Comparison of ENCODE assay signal across 25 mouse cellular contexts in genomic region chr2:139934033-139934572, GRCm38 (mm10).
A peak's percentile ranks its signal among the peaks of the same experiment; 100 is the strongest.
DNase-seq lines count a peak whose midpoint lies in the region; ATAC-seq and TF ChIP-seq lines count a peak whose summit lies in the region.
"Had no signal": no experiment of that assay in that cellular context is flagged by ENCODE, and none has a peak within 500 bp of the region (broad histone marks: within the 10 kb centered on the region; RNA-seq: fewer than 3 reads in every experiment).

No protein-coding gene starts in this region.

- no peak overlapping the region for H3K4me2 ChIP-seq in lung, embryonic 16.5 days (ENCODE audit: low read depth, low read length)
- no peak overlapping the region for H3K4me2 ChIP-seq in embryonic facial prominence, embryonic 11.5 days (ENCODE audit: low read depth, low read length)
- peak overlapping the region; percentile 11; the same call in 1 of the 2 replicates for H3K4me2 ChIP-seq in limb, embryonic 14.5 days (replicated peaks; ENCODE audit: low read depth, low read length, severe bottlenecking)
- no peak overlapping the region for H3K4me2 ChIP-seq in hindbrain, postnatal 0 days (ENCODE audit: low read depth, low read length)
- no peak overlapping the region for H3K4me2 ChIP-seq in forebrain, embryonic 12.5 days
- H3K4me2 ChIP-seq: hindbrain, embryonic 14.5 days; kidney, embryonic 15.5 days; liver, embryonic 11.5 days had no signal

- H3K36me3 ChIP-seq in lung, embryonic 16.5 days (ENCODE audit: control insufficient read depth, insufficient read depth, low read length): no peaks in the 10 kb centered on the region
- H3K36me3 ChIP-seq in embryonic facial prominence, embryonic 11.5 days (replicated peaks; ENCODE audit: control insufficient read depth, insufficient read depth, low read depth, low read length): no peaks in the 10 kb centered on the region
- H3K36me3 ChIP-seq in limb, embryonic 14.5 days (ENCODE audit: control insufficient read depth, insufficient read depth, low read length): no peaks in the 10 kb centered on the region
- no peaks in the 10 kb centered on the region for H3K36me3 ChIP-seq in hindbrain, postnatal 0 days (ENCODE audit: insufficient read depth, low read length)
- H3K36me3 ChIP-seq in forebrain, embryonic 12.5 days (replicated peaks): peaks cover 3% of the 10 kb centered on the region; the same call in 1 of the 2 replicates
- H3K36me3 ChIP-seq: forebrain, embryonic 10.5 days; heart, embryonic 10.5 days; kidney, embryonic 15.5 days had no signal

- no peaks in the 10 kb centered on the region for H3K27me3 ChIP-seq in lung, embryonic 16.5 days (ENCODE audit: control insufficient read depth, insufficient read depth, low read depth, low read length)
- H3K27me3 ChIP-seq in embryonic facial prominence, embryonic 11.5 days (ENCODE audit: control insufficient read depth, insufficient read depth, low read length): no peaks in the 10 kb centered on the region
- no peaks in the 10 kb centered on the region for H3K27me3 ChIP-seq in limb, embryonic 14.5 days (ENCODE audit: control insufficient read depth, insufficient read depth, low read length)
- H3K27me3 ChIP-seq in hindbrain, postnatal 0 days (ENCODE audit: insufficient read depth, low read length): no peaks in the 10 kb centered on the region
- H3K27me3 ChIP-seq in forebrain, embryonic 12.5 days: no peaks in the 10 kb centered on the region
- H3K27me3 ChIP-seq: kidney, embryonic 15.5 days; megakaryocyte, embryonic 14.5 days had no signal

- peaks cover 7% of the 10 kb centered on the region for H3K4me1 ChIP-seq in lung, embryonic 16.5 days (replicated peaks; ENCODE audit: control insufficient read depth, insufficient read depth, low read length)
- H3K4me1 ChIP-seq in embryonic facial prominence, embryonic 11.5 days (ENCODE audit: control insufficient read depth, insufficient read depth, low read length): no peaks in the 10 kb centered on the region
- H3K4me1 ChIP-seq in limb, embryonic 14.5 days (ENCODE audit: control insufficient read depth, insufficient read depth, low read length): peaks cover 15% of the 10 kb centered on the region
- no peaks in the 10 kb centered on the region for H3K4me1 ChIP-seq in hindbrain, postnatal 0 days (ENCODE audit: insufficient read depth, low read length)
- H3K4me1 ChIP-seq in forebrain, embryonic 12.5 days: no peaks in the 10 kb centered on the region
- H3K4me1 ChIP-seq: forebrain, embryonic 10.5 days; heart, embryonic 10.5 days; kidney, embryonic 15.5 days had no signal

- 41% methylated on average over 4 of the region's 4 CpGs for WGBS in lung, embryonic 16.5 days
- whole genome bisulfite sequencing in embryonic facial prominence, embryonic 11.5 days: 73% methylated on average over 4 of the region's 4 CpGs
- 31% methylated on average over 4 of the region's 4 CpGs for WGBS in limb, embryonic 14.5 days
- whole genome bisulfite sequencing in hindbrain, postnatal 0 days: 91% methylated on average over 4 of the region's 4 CpGs
- 91% methylated on average over 4 of the region's 4 CpGs for WGBS in forebrain, embryonic 12.5 days

- H3K9me3 ChIP-seq in lung, embryonic 16.5 days (ENCODE audit: control insufficient read depth, low read length): no peaks in the 10 kb centered on the region
- H3K9me3 ChIP-seq in embryonic facial prominence, embryonic 11.5 days (replicated peaks; ENCODE audit: control insufficient read depth, low read length): no peaks in the 10 kb centered on the region
- H3K9me3 ChIP-seq in limb, embryonic 14.5 days (ENCODE audit: control insufficient read depth, low read length): no peaks in the 10 kb centered on the region
- H3K9me3 ChIP-seq in hindbrain, postnatal 0 days (ENCODE audit: low read length): no peaks in the 10 kb centered on the region
- no peaks in the 10 kb centered on the region for H3K9me3 ChIP-seq in forebrain, embryonic 12.5 days
- H3K9me3 ChIP-seq: forebrain, embryonic 10.5 days; heart, embryonic 10.5 days; kidney, embryonic 15.5 days; megakaryocyte, embryonic 14.5 days had no signal

- H3K27ac ChIP-seq in lung, embryonic 16.5 days (ENCODE audit: low read length): no peak overlapping the region
- no peak overlapping the region for H3K27ac ChIP-seq in embryonic facial prominence, embryonic 11.5 days (replicated peaks; ENCODE audit: low read depth, low read length)
- H3K27ac ChIP-seq in limb, embryonic 14.5 days (replicated peaks; ENCODE audit: low read depth, low read length): peak overlapping the region; percentile 58
- H3K27ac ChIP-seq in hindbrain, postnatal 0 days: no peak overlapping the region
- no peak overlapping the region for H3K27ac ChIP-seq in forebrain, embryonic 12.5 days
- H3K27ac ChIP-seq: forebrain, embryonic 10.5 days; heart, embryonic 10.5 days; hindbrain, embryonic 14.5 days; kidney, embryonic 15.5 days had no signal

- H3K4me3 ChIP-seq in lung, embryonic 16.5 days (ENCODE audit: low read length): no peak overlapping the region
- H3K4me3 ChIP-seq in embryonic facial prominence, embryonic 11.5 days (ENCODE audit: low read depth, low read length): no peak overlapping the region
- H3K4me3 ChIP-seq in limb, embryonic 14.5 days (replicated peaks; ENCODE audit: low read length): no peak overlapping the region
- no peak overlapping the region for H3K4me3 ChIP-seq in hindbrain, postnatal 0 days (ENCODE audit: low read length)
- H3K4me3 ChIP-seq in forebrain, embryonic 12.5 days (replicated peaks): no peak overlapping the region
- H3K4me3 ChIP-seq: forebrain, embryonic 10.5 days; heart, embryonic 10.5 days; kidney, embryonic 15.5 days; megakaryocyte, embryonic 14.5 days had no signal

- peak; percentile 56; the same call in 1 of the 2 replicates for ATAC-seq in lung, embryonic 16.5 days (ENCODE audit: low read depth)
- peak; percentile 45; the same call in 1 of the 2 replicates for ATAC-seq in embryonic facial prominence, embryonic 11.5 days (replicated peaks; ENCODE audit: insufficient number of reproducible peaks, low FRiP score, low TSS enrichment, low read depth)
- ATAC-seq in limb, embryonic 14.5 days (ENCODE audit: low FRiP score, low read depth): peak; percentile 41; the same call in 1 of the 2 replicates
- no peak for ATAC-seq in hindbrain, postnatal 0 days
- no peak for ATAC-seq in forebrain, embryonic 12.5 days (ENCODE audit: low FRiP score)
- ATAC-seq: forebrain, postnatal 0 days; liver, postnatal 0 days had no signal

- no peak overlapping the region for H3K9ac ChIP-seq in lung, embryonic 16.5 days (ENCODE audit: low read length)
- no peak overlapping the region for H3K9ac ChIP-seq in embryonic facial prominence, embryonic 11.5 days (replicated peaks; ENCODE audit: low read length)
- H3K9ac ChIP-seq in limb, embryonic 14.5 days (ENCODE audit: low read depth, low read length, severe bottlenecking): no peak overlapping the region
- H3K9ac ChIP-seq in hindbrain, postnatal 0 days (replicated peaks; ENCODE audit: low read length): no peak overlapping the region
- H3K9ac ChIP-seq in forebrain, embryonic 12.5 days: no peak overlapping the region
- H3K9ac ChIP-seq: forebrain, postnatal 0 days; hindbrain, embryonic 14.5 days; kidney, embryonic 15.5 days; liver, postnatal 0 days had no signal

- TF ChIP-seq CTCF in hindbrain, postnatal 0 days (IDR thresholded peaks at IDR 0.05; ENCODE audit: low read depth): no peak

- TF ChIP-seq POLR2A in limb, embryonic 14.5 days (IDR thresholded peaks at IDR 0.05; ENCODE audit: borderline replicate concordance, extremely low read depth, insufficient read depth, insufficient read length): no peak

- DNase-seq in lung, adult 18-20 months: no peak
- no peak for DNase-seq in embryonic facial prominence, embryonic 11.5 days (ENCODE audit: low spot score)
- DNase-seq in hindlimb bud, embryonic 11.5 days (ENCODE audit: extremely low spot score, low read depth, low spot score): peak; percentile 10
- DNase-seq in limb, embryonic 14.5 days (ENCODE audit: low spot score): no peak
- DNase-seq in hindbrain, postnatal 0 days (ENCODE audit: low spot score): no peak
- no peak for DNase-seq in right cerebral cortex, adult 2 months (ENCODE audit: low spot score in 2 of 2)
- DNase-seq: adrenal gland, postnatal 36 days; cerebellum, adult 18-20 months; cerebellum, postnatal 10 days; forebrain, postnatal 0 days; gastrocnemius, postnatal 10 days; kidney, adult 18-20 months; kidney, postnatal 25 days; liver, postnatal 0 days; lung, postnatal 4 days; midbrain, embryonic 14.5 days; retina, postnatal 1 day had no signal

Comparison
In these comparisons a context has a peak if more than half of its experiments do, and no peak if none do; other contexts are left out.
1. ATAC-seq: peak in lung, embryonic 16.5 days (single experiment), embryonic facial prominence, embryonic 11.5 days (single experiment) and limb, embryonic 14.5 days (single experiment); none in hindbrain, postnatal 0 days (single experiment) and forebrain, embryonic 12.5 days (single experiment).